Mouse (Mus musculus) intestine, embryonic 16.5 days (tissue): Measurements from ENCODE around the gene Camk1. TPM values are rescaled to one million over a fixed set of nuclear protein-coding genes. Genes with fewer than 3 reads are reported as not detected.

Source experiments
- ATAC-seq: fragments of 200-750 bp; cut with Nextera tagmentation; 2 replicates; pipeline ENCODE4 v1.8.0; 2017; ENCODE audit warnings: moderate TSS enrichment, moderate library complexity
- H3K27ac ChIP-seq: fragments of 300-500 bp; sonication (generic); 2 replicates; pipeline ENCODE4 v1.5.1; 2014; ENCODE audit warnings: mild to moderate bottlenecking, low read length
- H3K27me3 ChIP-seq: fragments of 300-500 bp; sonication (generic); replicated peaks from 2 replicates; pipeline ENCODE4 v1.6.1; 2014; ENCODE audit warnings: low read length, control low read depth, mixed read lengths; ENCODE audit not compliant: control insufficient read depth, insufficient read depth
- H3K36me3 ChIP-seq: fragments of 300-500 bp; sonication (generic); 2 replicates; pipeline ENCODE4 v1.6.1; 2014; ENCODE audit warnings: low read length, control low read depth; ENCODE audit not compliant: control insufficient read depth, insufficient read depth
- H3K4me1 ChIP-seq: fragments of 300-500 bp; sonication (generic); 2 replicates; pipeline ENCODE4 v1.6.1; 2014; ENCODE audit warnings: low read length, control low read depth, mixed read lengths; ENCODE audit not compliant: control insufficient read depth, insufficient read depth
- H3K4me2 ChIP-seq: fragments of 300-500 bp; sonication (generic); 2 replicates; pipeline ENCODE4 v1.6.1; 2014; ENCODE audit warnings: low read depth, low read length, control low read depth
- H3K4me3 ChIP-seq: fragments of 300-500 bp; sonication (generic); 2 replicates; pipeline ENCODE4 v1.5.1; 2014; ENCODE audit warnings: mild to moderate bottlenecking, low read length
- H3K9ac ChIP-seq: fragments of 300-500 bp; sonication (generic); 2 replicates; pipeline ENCODE4 v1.6.1; 2014; ENCODE audit warnings: low read depth, low read length
- H3K9me3 ChIP-seq: fragments of 300-500 bp; sonication (generic); 2 replicates; pipeline ENCODE4 v1.6.1; 2016; ENCODE audit warnings: low read length, control low read depth; ENCODE audit not compliant: control insufficient read depth
- WGBS: fragments of 180-500 bp; shearing (Covaris S2); extraction: QIAGEN DNeasy Blood & Tissue Kit; methylation state at CpG from one replicate; pipeline ENCODE4 v1.1.7; 2014; 5-methylcytosine and 5-hydroxymethylcytosine counted together
- polyA plus RNA-seq: library from polyadenylated mRNA; unstranded; fragments of >200 nt; fragmentation: Nextera tagmentation; extraction: Ambion mirVana; gene quantifications from 2 replicates; pipeline ENCODE4 v1.2.1, GENCODE M21; 2015

Camk1 gene
- polyA plus RNA-seq, 1 experiment from 2014 or later = 66.8 TPM

- under 1% methylated on average over 52 of the region's 52 CpGs for WGBS
- no peaks in the 10 kb centered on the region for H3K27me3 ChIP-seq
- peak; percentile 99 for ATAC-seq
Observed at GRCm38 (mm10) chr6:113326533-113327315, 17.1 kb downstream of the Camk1 start, which contains the start of gene Ogg1. Gene Ogg1, plus strand, starts transcription at chr6:113326972.

GRCm38 (mm10) chr6:113315972-113316371 lies 27.8 kb downstream of the Camk1 start:
- no peak overlapping the region for H3K4me2 ChIP-seq
- H3K9ac ChIP-seq = no peak overlapping the region
- 90% methylated on average over 3 of the region's 3 CpGs for WGBS
- no peaks in the 10 kb centered on the region; the same call in 1 of the 2 replicates for H3K4me1 ChIP-seq
- H3K4me3 ChIP-seq = no peak overlapping the region
- ATAC-seq = no peak
- H3K36me3 ChIP-seq = peaks cover 43% of the 10 kb centered on the region
- no peaks in the 10 kb centered on the region for H3K9me3 ChIP-seq
- no peak overlapping the region for H3K27ac ChIP-seq
- no peaks in the 10 kb centered on the region for H3K27me3 ChIP-seq

More at GRCm38 (mm10) chr6:113326533-113327315, 17.1 kb downstream of the Camk1 start, which contains the start of gene Ogg1:
- H3K9ac ChIP-seq = peak within 1 kb of the TSS; percentile 82
- peak within 1 kb of the TSS; percentile 92 for H3K27ac ChIP-seq
- H3K9me3 ChIP-seq = no peaks in the 10 kb centered on the region
- H3K4me3 ChIP-seq = peak within 1 kb of the TSS; percentile 70
- peaks cover 11% of the 10 kb centered on the region for H3K36me3 ChIP-seq
- H3K4me2 ChIP-seq = peak within 1 kb of the TSS; percentile 96
- H3K4me1 ChIP-seq = peaks cover 9% of the 10 kb centered on the region; the same call in 1 of the 2 replicates

- H3K4me1 ChIP-seq = peaks cover 6% of the 10 kb centered on the region
- no peaks in the 10 kb centered on the region for H3K36me3 ChIP-seq
- peak overlapping the region; percentile 97 for H3K9ac ChIP-seq
- ATAC-seq = no peak
- H3K9me3 ChIP-seq = no peaks in the 10 kb centered on the region
- H3K4me2 ChIP-seq = peak overlapping the region; percentile 90
- no peaks in the 10 kb centered on the region for H3K27me3 ChIP-seq
- WGBS = 29% methylated on average over 5 of the region's 5 CpGs
- peak overlapping the region; percentile 99; the same call in 1 of the 2 replicates for H3K27ac ChIP-seq
- peak overlapping the region; percentile 99 for H3K4me3 ChIP-seq
Observed at GRCm38 (mm10) chr6:113308141-113308540, 35.6 kb downstream of the Camk1 start.

GRCm38 (mm10) chr6:113307481-113308121 lies 36.2 kb downstream of the Camk1 start:
- Histone ChIP-seq H3K36me3 (no peaks in the 10 kb centered on the region), H3K4me2 (peak overlapping the region; percentile 90), H3K27me3 (no peaks in the 10 kb centered on the region), H3K4me3 (peak overlapping the region; percentile 99), H3K4me1 (peaks cover 6% of the 10 kb centered on the region), H3K27ac (peak overlapping the region; percentile 99), H3K9me3 (no peaks in the 10 kb centered on the region), H3K9ac (peak overlapping the region; percentile 97)
- WGBS = under 1% methylated on average over 30 of the region's 34 CpGs
- ATAC-seq = no peak

GRCm38 (mm10) chr6:113306986-113307349 lies 36.8 kb downstream of the Camk1 start, which contains the start of gene Brpf1:
Gene Brpf1, plus strand, starts transcription at chr6:113307137.
- Histone ChIP-seq H3K9me3 (no peaks in the 10 kb centered on the region), H3K27me3 (no peaks in the 10 kb centered on the region), H3K4me2 (peak within 1 kb of the TSS; percentile 90), H3K4me1 (peaks cover 6% of the 10 kb centered on the region), H3K36me3 (no peaks in the 10 kb centered on the region), H3K4me3 (peak within 1 kb of the TSS; percentile 99), H3K9ac (peak within 1 kb of the TSS; percentile 97), H3K27ac (peak within 1 kb of the TSS; percentile 99)
- under 1% methylated on average over 32 of the region's 32 CpGs for WGBS
- peak; percentile 54 for ATAC-seq

- H3K36me3 ChIP-seq = no peaks in the 10 kb centered on the region
- H3K9ac ChIP-seq = peak overlapping the region; percentile 97
- peak overlapping the region; percentile 90 for H3K4me2 ChIP-seq
- peak overlapping the region; percentile 99 for H3K4me3 ChIP-seq
- H3K27ac ChIP-seq = peak overlapping the region; percentile 99
- ATAC-seq = peak; percentile 99
- no peaks in the 10 kb centered on the region for H3K9me3 ChIP-seq
- H3K4me1 ChIP-seq = peaks cover 6% of the 10 kb centered on the region
- WGBS = under 1% methylated on average over 50 of the region's 50 CpGs
- H3K27me3 ChIP-seq = no peaks in the 10 kb centered on the region
Observed at GRCm38 (mm10) chr6:113306322-113306985, 37.3 kb downstream of the Camk1 start.

- Histone ChIP-seq H3K27ac (no peak overlapping the region), H3K36me3 (no peaks in the 10 kb centered on the region), H3K9me3 (no peaks in the 10 kb centered on the region), H3K4me1 (no peaks in the 10 kb centered on the region; the same call in 1 of the 2 replicates), H3K9ac (no peak overlapping the region), H3K27me3 (no peaks in the 10 kb centered on the region), H3K4me3 (no peak overlapping the region), H3K4me2 (no peak overlapping the region)
- ATAC-seq = no peak
- WGBS = 21% methylated on average over 3 of the region's 3 CpGs
Observed at GRCm38 (mm10) chr6:113302258-113302657, 41.5 kb downstream of the Camk1 start.

- ATAC-seq = no peak
Observed at GRCm38 (mm10) chr6:113301350-113301749, 42.4 kb downstream of the Camk1 start.

GRCm38 (mm10) chr6:113296639-113297038 lies 47.1 kb downstream of the Camk1 start:
- 65% methylated on average over 4 of the region's 4 CpGs for WGBS
- no peaks in the 10 kb centered on the region for H3K27me3 ChIP-seq
- no peaks in the 10 kb centered on the region for H3K36me3 ChIP-seq
- no peak for ATAC-seq
- no peak overlapping the region for H3K4me3 ChIP-seq
- no peak overlapping the region for H3K27ac ChIP-seq
- H3K4me2 ChIP-seq = no peak overlapping the region
- no peak overlapping the region for H3K9ac ChIP-seq
- H3K4me1 ChIP-seq = no peaks in the 10 kb centered on the region
- no peaks in the 10 kb centered on the region for H3K9me3 ChIP-seq

More at GRCm38 (mm10) chr6:113301350-113301749, 42.4 kb downstream of the Camk1 start:
- Histone ChIP-seq H3K27ac (no peak overlapping the region), H3K9ac (no peak overlapping the region), H3K9me3 (no peaks in the 10 kb centered on the region), H3K4me1 (no peaks in the 10 kb centered on the region; the same call in 1 of the 2 replicates), H3K4me3 (no peak overlapping the region), H3K27me3 (no peaks in the 10 kb centered on the region), H3K4me2 (no peak overlapping the region), H3K36me3 (no peaks in the 10 kb centered on the region)
- WGBS = 76% methylated on average over 5 of the region's 5 CpGs
